In the genomic region with DNA sequence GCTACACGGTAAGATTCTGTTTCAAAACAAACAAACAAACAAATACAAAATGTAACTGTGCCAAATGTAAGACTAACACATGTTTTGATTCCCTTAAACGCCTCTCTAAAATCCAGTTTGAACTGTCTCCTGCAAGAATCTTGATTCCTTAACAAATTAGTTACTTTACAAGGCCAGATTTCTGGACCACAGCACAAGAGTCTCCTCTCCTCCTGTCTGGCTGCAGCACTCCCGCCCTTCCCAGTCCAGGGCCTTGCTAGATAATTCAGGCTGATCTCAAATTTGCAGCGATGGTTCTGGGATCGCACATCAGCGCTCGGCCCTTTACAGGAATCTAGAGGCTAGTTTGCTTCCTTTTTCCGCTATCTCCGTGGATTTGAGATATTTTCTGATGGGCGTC, we compare ENCODE assay signal across 8 mouse cellular contexts. TPM values are rescaled to one million over a fixed set of nuclear protein-coding genes. Genes with fewer than 3 reads are reported as not detected.
DNase-seq lines count a peak whose midpoint lies in the region; ATAC-seq and TF ChIP-seq lines count a peak whose summit lies in the region.

No protein-coding gene starts in this region.

- peaks cover 50% of the 10 kb centered on the region for H3K27me3 ChIP-seq in kidney, embryonic 15.5 days
- peaks cover 33% of the 10 kb centered on the region for H3K27me3 ChIP-seq in intestine, embryonic 16.5 days (replicated peaks; ENCODE audit: control insufficient read depth, insufficient read depth, low read length)
- no peaks in the 10 kb centered on the region for H3K27me3 ChIP-seq in myocyte (ENCODE audit: control insufficient read depth, insufficient read depth, insufficient read length)

- peak overlapping the region; percentile 55 for H3K9ac ChIP-seq in kidney, embryonic 15.5 days
- peak overlapping the region; percentile 56 for H3K9ac ChIP-seq in intestine, embryonic 16.5 days (ENCODE audit: low read depth, low read length)

- no peak overlapping the region for H3ac ChIP-seq in myocyte (ENCODE audit: control insufficient read depth, insufficient read length)

- 6% methylated on average over 10 of the region's 10 CpGs for WGBS in kidney, embryonic 15.5 days
- 5% methylated on average over 10 of the region's 10 CpGs for WGBS in intestine, embryonic 16.5 days

- no peak for ATAC-seq in kidney, embryonic 15.5 days (replicated peaks; ENCODE audit: low FRiP score)
- no peak for ATAC-seq in intestine, embryonic 16.5 days

- H3K36me3 ChIP-seq in kidney, embryonic 15.5 days, result peaks cover 19% of the 10 kb centered on the region
- no peaks in the 10 kb centered on the region; the same call in 1 of the 2 replicates for H3K36me3 ChIP-seq in intestine, embryonic 16.5 days (ENCODE audit: control insufficient read depth, insufficient read depth, low read length)
- H3K36me3 ChIP-seq in myocyte (ENCODE audit: control insufficient read depth, insufficient read depth), result no peaks in the 10 kb centered on the region

- peaks cover 46% of the 10 kb centered on the region for H3K4me1 ChIP-seq in kidney, embryonic 15.5 days
- no peaks in the 10 kb centered on the region for H3K4me1 ChIP-seq in brown adipose tissue, adult 24 weeks (ENCODE audit: control insufficient read depth, insufficient read depth, insufficient read length, low read length)
- H3K4me1 ChIP-seq in intestine, embryonic 16.5 days (ENCODE audit: control insufficient read depth, insufficient read depth, low read length), result peaks cover 29% of the 10 kb centered on the region

- H3K79me2 ChIP-seq in myocyte (ENCODE audit: control insufficient read depth, insufficient read depth), result peaks cover 10% of the 10 kb centered on the region

- peak overlapping the region; percentile 94 for H3K27ac ChIP-seq in kidney, embryonic 15.5 days
- peak overlapping the region; percentile 63 for H3K27ac ChIP-seq in brown adipose tissue, adult 24 weeks (replicated peaks; ENCODE audit: low read depth, low read length)
- H3K27ac ChIP-seq in intestine, embryonic 16.5 days (ENCODE audit: low read length), result peak overlapping the region; percentile 74

- H3K9me3 ChIP-seq in kidney, embryonic 15.5 days (replicated peaks), result no peaks in the 10 kb centered on the region
- H3K9me3 ChIP-seq in intestine, embryonic 16.5 days (ENCODE audit: control insufficient read depth, low read length), result no peaks in the 10 kb centered on the region

- H3K4me3 ChIP-seq in kidney, embryonic 15.5 days (replicated peaks), result peak overlapping the region; percentile 90
- peak overlapping the region; percentile 60 for H3K4me3 ChIP-seq in brown adipose tissue, adult 24 weeks (ENCODE audit: insufficient read depth, low read depth, low read length)
- peak overlapping the region; percentile 89 for H3K4me3 ChIP-seq in intestine, embryonic 16.5 days (ENCODE audit: low read length)
- H3K4me3 ChIP-seq in myocyte, result peak overlapping the region; percentile 97

- peak overlapping the region; percentile 97 for H3K4me2 ChIP-seq in kidney, embryonic 15.5 days
- H3K4me2 ChIP-seq in intestine, embryonic 16.5 days (ENCODE audit: low read depth, low read length), result peak overlapping the region; percentile 53
- peak overlapping the region; percentile 95 for H3K4me2 ChIP-seq in myocyte (ENCODE audit: low read depth)

- no peak for DNase-seq in kidney, adult 18-20 months
- no peak for DNase-seq in gastrocnemius, adult 18-20 months (ENCODE audit: low spot score)
- DNase-seq in layer of hippocampus, postnatal 25 days (ENCODE audit: extremely low spot score in 1 of 2, low spot score in 1 of 2), result no peak
- DNase-seq in frontal cortex, postnatal 36 days (ENCODE audit: low spot score in 2 of 2), result no peak

- TF ChIP-seq POLR2A in myocyte (IDR thresholded peaks at IDR 0.05; ENCODE audit: insufficient read length, low read depth), result no peak

TF ChIP-seq in myocyte, 11 proteins besides CTCF, POLR2A, EP300 and RAD21:
- no peak for TF ChIP-seq MAX (IDR thresholded peaks at IDR 0.05; ENCODE audit: low read depth)
- TF ChIP-seq TCF3 (IDR thresholded peaks at IDR 0.05; ENCODE audit: insufficient read length, low read depth), result no peak
- TF ChIP-seq SRF (IDR thresholded peaks at IDR 0.05; ENCODE audit: control insufficient read depth, insufficient read length, low read depth), result no peak
- TF ChIP-seq REST (IDR thresholded peaks at IDR 0.05; ENCODE audit: insufficient read depth, insufficient read length), result no peak
- no peak for TF ChIP-seq MYOD1 (IDR thresholded peaks at IDR 0.05; ENCODE audit: control insufficient read depth in 1 of 3, insufficient read length in 2 of 3, low read depth in 2 of 3)
- no peak for TF ChIP-seq E2F4 (IDR thresholded peaks at IDR 0.05; ENCODE audit: insufficient read depth)
- no peak for TF ChIP-seq USF1 (IDR thresholded peaks at IDR 0.05; ENCODE audit: low read depth)
- no peak for TF ChIP-seq MYOG (IDR thresholded peaks at IDR 0.05; ENCODE audit: control insufficient read depth in 1 of 3, insufficient read depth in 1 of 3, insufficient read length in 2 of 3, low read depth in 2 of 3)
- no peak for TF ChIP-seq CEBPB (IDR thresholded peaks at IDR 0.05; ENCODE audit: insufficient read depth, poor library complexity, severe bottlenecking)
- TF ChIP-seq TCF12 (IDR thresholded peaks at IDR 0.05; ENCODE audit: insufficient read depth, poor library complexity, severe bottlenecking), result no peak
- no peak for TF ChIP-seq POLR2AphosphoS2 (IDR thresholded peaks at IDR 0.05; ENCODE audit: insufficient read length, low read depth)
TF ChIP-seq in myocyte: peak in this region for 0.

RNA-seq across cellular contexts. Expression of a gene that starts 0.7 kb away (rescaled TPM):
- polyA plus RNA-seq in kidney, embryonic 15.5 days (2015; fragmentation: Nextera tagmentation; extraction: Ambion mirVana), result 46.3 and 46.7 TPM in 2 replicates
- 98.3 and 102 TPM in 2 replicates for polyA plus RNA-seq in brown adipose tissue, adult 24 weeks (2012; ENCODE audit: insufficient read depth, insufficient read length, missing spikeins)
- 44.4 and 47.1 TPM in 2 replicates for polyA plus RNA-seq in intestine, embryonic 16.5 days (2015; fragmentation: Nextera tagmentation; extraction: Ambion mirVana)
- 39.7 TPM for polyA plus RNA-seq in myocyte (2012; fragmentation: generic; extraction: Trizol)
- total RNA-seq in gastrocnemius, adult 18-20 months (2021), result 1 to 10 TPM; 7.3 to 7.7 TPM
- 10 to 100 TPM; 25.1 to 29.9 TPM for total RNA-seq in layer of hippocampus, postnatal 25 days (2021)

RNA-seq across cellular contexts. Expression of a gene that starts 3.4 kb away (rescaled TPM):
- polyA plus RNA-seq in kidney, embryonic 15.5 days (2015; fragmentation: Nextera tagmentation; extraction: Ambion mirVana), result 0.19 and 0.24 TPM in 2 replicates
- polyA plus RNA-seq in brown adipose tissue, adult 24 weeks (2012; ENCODE audit: insufficient read depth, insufficient read length, missing spikeins), result not detected in 2 replicates
- 0.10 and 0.16 TPM in 2 replicates for polyA plus RNA-seq in intestine, embryonic 16.5 days (2015; fragmentation: Nextera tagmentation; extraction: Ambion mirVana)
- polyA plus RNA-seq in myocyte (2012; fragmentation: generic; extraction: Trizol), result 0.49 TPM
- total RNA-seq in gastrocnemius, adult 18-20 months (2021), result under 1 TPM; 0.16 to 0.33 TPM
- total RNA-seq in layer of hippocampus, postnatal 25 days (2021), result under 1 TPM; 0.63 to 0.94 TPM

RNA-seq across cellular contexts. Expression of a gene that starts 5.4 kb away (rescaled TPM):
- 44.9 and 46.9 TPM in 2 replicates for polyA plus RNA-seq in kidney, embryonic 15.5 days (2015; fragmentation: Nextera tagmentation; extraction: Ambion mirVana)
- polyA plus RNA-seq in brown adipose tissue, adult 24 weeks (2012; ENCODE audit: insufficient read depth, insufficient read length, missing spikeins), result 55.0 and 67.5 TPM in 2 replicates
- polyA plus RNA-seq in intestine, embryonic 16.5 days (2015; fragmentation: Nextera tagmentation; extraction: Ambion mirVana), result 78.6 and 87.5 TPM in 2 replicates
- polyA plus RNA-seq in myocyte (2012; fragmentation: generic; extraction: Trizol), result 29.3 TPM
- 10 to 100 TPM; 12.3 to 14.4 TPM for total RNA-seq in gastrocnemius, adult 18-20 months (2021)
- total RNA-seq in layer of hippocampus, postnatal 25 days (2021), result 10 to 100 TPM; 45.1 to 45.6 TPM

RNA-seq across cellular contexts. Expression of a gene that starts 11.8 kb away (rescaled TPM):
- 16.8 TPM in 2 replicates for polyA plus RNA-seq in kidney, embryonic 15.5 days (2015; fragmentation: Nextera tagmentation; extraction: Ambion mirVana)
- 4.4 and 7.1 TPM in 2 replicates for polyA plus RNA-seq in brown adipose tissue, adult 24 weeks (2012; ENCODE audit: insufficient read depth, insufficient read length, missing spikeins)
- polyA plus RNA-seq in intestine, embryonic 16.5 days (2015; fragmentation: Nextera tagmentation; extraction: Ambion mirVana), result 14.7 and 18.2 TPM in 2 replicates
- 19.8 TPM for polyA plus RNA-seq in myocyte (2012; fragmentation: generic; extraction: Trizol)
- total RNA-seq in gastrocnemius, adult 18-20 months (2021), result 1 to 10 TPM; 3.9 TPM
- total RNA-seq in layer of hippocampus, postnatal 25 days (2021), result 10 to 100 TPM in 1 of 2 experiments, 1 to 10 TPM in 1; 9.2 to 10.8 TPM

RNA-seq across cellular contexts. Expression of a gene that starts 13.6 kb away (rescaled TPM):
- 37.3 and 38.0 TPM in 2 replicates for polyA plus RNA-seq in kidney, embryonic 15.5 days (2015; fragmentation: Nextera tagmentation; extraction: Ambion mirVana)
- polyA plus RNA-seq in brown adipose tissue, adult 24 weeks (2012; ENCODE audit: insufficient read depth, insufficient read length, missing spikeins), result 1.7 and 3.6 TPM in 2 replicates
- 15.0 and 18.1 TPM in 2 replicates for polyA plus RNA-seq in intestine, embryonic 16.5 days (2015; fragmentation: Nextera tagmentation; extraction: Ambion mirVana)
- 7.1 TPM for polyA plus RNA-seq in myocyte (2012; fragmentation: generic; extraction: Trizol)
- total RNA-seq in gastrocnemius, adult 18-20 months (2021), result 1 to 10 TPM; 1.7 to 2.0 TPM
- total RNA-seq in layer of hippocampus, postnatal 25 days (2021), result 1 to 10 TPM; 3.3 to 4.4 TPM
